Mouse (Mus musculus) heart, postnatal 0 days (tissue): ENCODE results near the gene Tbc1d16.

Source experiments
- CTCF ChIP-seq: IDR thresholded peaks from 2 replicates; pipeline ENCODE4 v1.5.1; 2016; ENCODE audit warnings: antibody characterized with exemption, control low read depth, low read depth
- EP300 ChIP-seq: IDR thresholded peaks from 2 replicates; pipeline ENCODE4 v1.6.1; 2016; ENCODE audit warnings: antibody characterized with exemption, low read depth

- TF ChIP-seq CTCF (no peak), EP300 (no peak)
These were observed 29.1 kb downstream of the Tbc1d16 start for GRCm38 (mm10) chr11:119199233-119199601.
